Mouse (Mus musculus) G1E (cell line): ENCODE measurements around the gene Gm40460.
"Not testable (repeated sequence)": the region's sequence is repeated elsewhere in the genome, so short reads cannot be mapped to it uniquely, and the experiment has no call there.

ENCODE experiments used
- CTCF ChIP-seq: IDR thresholded peaks from 2 replicates; pipeline ENCODE4 v1.5.1; 2012; ENCODE audit warnings: low read depth, low read length, inconsistent platforms, mixed read lengths
- GATA1 ChIP-seq: IDR thresholded peaks from 2 replicates; pipeline ENCODE4 v1.6.1; 2012; ENCODE audit warnings: borderline replicate concordance, low read length, inconsistent platforms, mixed read lengths
- POLR2AphosphoS5 ChIP-seq: IDR thresholded peaks from 2 replicates; pipeline ENCODE4 v1.6.1; 2012; ENCODE audit warnings: low read depth, low read length, inconsistent platforms; ENCODE audit not compliant: insufficient replicate concordance
- TAL1 ChIP-seq: conservative IDR thresholded peaks from 2 replicates; pipeline ENCODE4 v1.6.1; 2012; ENCODE audit warnings: low read depth, low read length, inconsistent platforms, mixed read lengths

- TF ChIP-seq CTCF, GATA1, POLR2AphosphoS5, TAL1: not testable (repeated sequence)
Observed at GRCm38 (mm10) chr7:142229871-142230270, 11.0 kb downstream of the Gm40460 start, which contains the start of gene Krtap5-5.
